Mouse (Mus musculus): ENCODE measurements at regions not wholly inside any gene's neighbourhood (a gene's known extent, or its start where the extent isn't known, plus 50 kb on each side); places are given as distances from the start of the nearest gene placed in this dataset.

DNA sequence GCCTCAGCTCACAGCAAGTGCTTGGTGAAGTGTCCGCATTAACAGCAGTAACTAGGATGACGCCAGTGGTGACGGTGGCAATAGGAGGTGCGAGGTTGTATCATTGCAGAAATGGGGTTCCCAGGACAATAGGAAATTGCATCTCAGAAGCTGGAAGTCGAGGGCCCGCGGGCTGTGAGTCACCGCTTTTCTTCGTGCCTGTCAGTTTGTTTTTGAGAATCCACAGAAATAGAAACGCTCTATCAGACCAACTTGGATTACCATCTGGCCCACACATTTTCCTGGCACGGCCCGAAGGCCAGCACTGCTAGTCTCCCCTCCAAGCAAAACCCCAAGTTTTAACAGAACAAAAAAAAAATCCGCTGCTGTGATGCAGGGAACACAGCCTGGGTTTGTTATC, 395.1 kb upstream of the 3110018I06Rik start:
- no peak for DNase-seq (ENCODE audit: low spot score in 2 of 2)

DNA sequence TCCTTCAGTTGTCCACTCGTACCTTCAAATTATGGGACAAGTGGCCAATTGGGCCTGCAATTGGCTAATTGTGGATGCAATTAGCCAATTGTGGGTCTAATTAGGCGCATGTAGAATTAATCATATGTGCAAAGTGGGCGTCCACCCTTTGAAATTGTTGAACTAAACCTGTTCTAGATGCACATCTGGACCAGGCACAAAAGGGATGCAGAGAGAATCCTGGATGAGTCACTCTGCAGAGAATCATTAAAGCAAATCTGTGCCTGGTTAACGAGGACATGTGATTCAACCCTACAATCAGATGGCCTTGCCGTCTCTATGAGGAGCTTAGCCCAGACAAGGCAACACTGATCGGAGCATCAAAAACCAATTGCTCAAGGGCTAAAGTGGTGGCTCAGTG, 393.0 kb upstream of the 3110018I06Rik start:
- DNase-seq (ENCODE audit: low spot score in 2 of 2) = no peak

DNA sequence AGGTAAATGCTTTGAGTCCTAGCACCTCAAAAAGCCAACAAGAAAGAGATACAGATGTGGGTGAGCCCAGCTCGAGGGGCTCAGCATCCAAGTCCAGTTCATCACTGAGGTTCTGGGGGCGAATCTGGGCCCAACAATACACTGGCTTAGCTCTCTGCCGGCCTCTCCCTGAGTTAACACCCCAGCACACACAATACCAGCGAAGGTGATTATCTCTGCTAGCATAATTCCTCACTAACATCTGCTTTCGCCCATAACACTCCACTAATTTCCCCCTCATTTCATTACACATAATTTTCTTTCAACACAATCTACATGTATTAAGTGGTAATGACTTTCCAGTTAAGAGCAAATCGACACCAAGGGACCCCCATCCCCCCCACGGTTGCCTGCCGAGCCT, 383.9 kb upstream of the 3110018I06Rik start:
- DNase-seq (ENCODE audit: low spot score in 2 of 2) = no peak

DNA sequence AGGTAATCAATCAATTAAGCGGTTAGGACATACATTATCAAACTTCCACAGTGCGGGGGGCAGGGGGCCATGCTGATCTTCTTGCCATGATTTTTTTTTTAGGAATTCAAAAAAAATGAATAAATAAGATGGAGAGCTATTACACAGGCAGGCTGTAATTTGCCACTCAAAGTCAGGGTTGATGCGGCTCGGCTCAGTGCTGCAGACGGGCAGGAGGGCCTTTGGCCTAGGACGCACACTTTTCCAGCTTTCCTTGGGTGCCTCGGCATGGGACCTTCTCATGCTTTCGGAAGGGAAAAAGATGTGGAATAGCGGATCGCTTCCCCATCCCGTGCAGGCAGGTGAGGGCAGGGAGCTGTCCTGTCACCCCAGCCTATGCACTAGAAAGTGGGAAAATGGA, 383.4 kb upstream of the 3110018I06Rik start:
- DNase-seq (ENCODE audit: low spot score in 2 of 2) = no peak

DNA sequence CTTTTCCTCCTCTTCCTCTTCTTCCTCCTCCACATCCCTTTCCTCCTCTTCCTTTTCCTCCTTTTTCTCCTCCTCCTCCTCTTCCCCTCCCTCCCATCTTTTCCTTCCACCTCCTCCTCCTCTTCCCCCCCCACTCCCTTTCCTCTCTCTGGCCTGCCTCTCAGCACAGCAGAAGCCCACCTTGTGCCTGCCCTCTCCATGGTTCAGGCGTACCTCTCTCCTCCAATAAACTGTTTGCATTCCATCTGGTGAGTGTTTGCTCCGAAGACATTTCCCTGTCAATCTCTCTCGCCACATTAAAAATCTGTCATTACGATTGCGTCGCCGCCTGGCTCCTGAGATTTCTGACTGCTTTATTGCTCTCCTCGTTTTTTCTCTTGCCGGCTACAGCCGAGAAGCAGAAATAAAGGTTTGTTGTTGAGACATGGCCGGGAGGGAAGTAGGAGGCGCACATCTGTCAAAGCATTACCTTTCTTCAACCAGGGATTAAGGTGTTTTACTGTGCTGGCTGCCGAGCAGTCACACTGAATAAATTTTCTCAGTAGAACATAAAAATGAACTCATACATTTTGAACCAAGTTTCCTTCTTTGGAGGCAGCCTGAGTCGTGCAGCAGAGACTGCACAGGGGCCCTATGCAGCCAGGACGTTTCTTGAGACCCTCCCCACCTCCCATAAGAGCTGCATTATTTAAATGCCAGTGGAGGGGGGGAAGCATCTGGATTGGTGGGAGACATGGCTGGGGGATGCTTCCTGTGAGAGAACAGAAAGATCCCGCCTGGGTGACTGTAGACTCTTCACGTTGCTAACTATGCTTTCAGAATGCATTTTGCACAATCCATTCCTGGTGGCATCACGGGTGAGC, 376.3 kb upstream of the 3110018I06Rik start:
- no peak for DNase-seq (ENCODE audit: low spot score in 2 of 2)

DNA sequence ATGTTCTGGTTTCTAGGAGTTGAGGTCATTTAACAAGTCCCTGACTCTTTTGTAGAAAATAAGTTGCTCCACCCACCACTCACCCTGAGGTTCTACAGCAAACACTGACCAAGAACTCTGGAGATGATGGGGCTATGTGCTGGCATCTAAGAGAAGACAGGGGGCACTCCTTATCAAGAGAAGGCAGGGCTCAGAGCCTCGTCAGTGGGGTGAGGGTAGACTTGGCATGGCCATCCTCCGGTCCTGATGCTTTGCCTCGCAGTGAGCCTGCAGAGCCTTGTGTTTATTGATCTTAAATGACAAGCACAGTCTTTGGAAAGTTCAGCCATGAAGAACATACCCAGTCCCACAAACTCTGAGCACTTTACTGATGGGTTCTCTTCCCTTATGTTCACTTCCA, 370.1 kb upstream of the 3110018I06Rik start:
- DNase-seq (ENCODE audit: low spot score in 2 of 2) = no peak

DNA sequence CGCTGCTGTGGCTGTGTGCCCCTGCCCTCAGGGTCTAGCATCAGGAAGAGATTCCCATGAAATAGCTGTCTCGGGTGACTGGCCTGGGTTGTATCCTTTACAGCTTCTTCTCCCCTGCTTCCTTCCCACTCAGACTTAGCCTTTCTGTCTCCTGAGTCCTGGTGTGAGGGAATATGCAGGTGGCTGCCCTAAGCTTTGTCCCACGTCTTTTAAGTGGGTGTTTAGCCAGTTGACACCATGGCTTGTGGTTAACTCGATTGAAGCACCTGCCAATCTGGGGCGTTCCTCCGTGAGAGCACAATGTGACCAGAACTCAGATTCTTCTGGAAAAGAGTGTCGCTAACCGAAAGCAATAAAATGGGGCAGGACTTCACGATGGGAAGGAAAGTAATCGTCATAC, 369.4 kb upstream of the 3110018I06Rik start:
- DNase-seq (ENCODE audit: low spot score in 2 of 2) = no peak

DNA sequence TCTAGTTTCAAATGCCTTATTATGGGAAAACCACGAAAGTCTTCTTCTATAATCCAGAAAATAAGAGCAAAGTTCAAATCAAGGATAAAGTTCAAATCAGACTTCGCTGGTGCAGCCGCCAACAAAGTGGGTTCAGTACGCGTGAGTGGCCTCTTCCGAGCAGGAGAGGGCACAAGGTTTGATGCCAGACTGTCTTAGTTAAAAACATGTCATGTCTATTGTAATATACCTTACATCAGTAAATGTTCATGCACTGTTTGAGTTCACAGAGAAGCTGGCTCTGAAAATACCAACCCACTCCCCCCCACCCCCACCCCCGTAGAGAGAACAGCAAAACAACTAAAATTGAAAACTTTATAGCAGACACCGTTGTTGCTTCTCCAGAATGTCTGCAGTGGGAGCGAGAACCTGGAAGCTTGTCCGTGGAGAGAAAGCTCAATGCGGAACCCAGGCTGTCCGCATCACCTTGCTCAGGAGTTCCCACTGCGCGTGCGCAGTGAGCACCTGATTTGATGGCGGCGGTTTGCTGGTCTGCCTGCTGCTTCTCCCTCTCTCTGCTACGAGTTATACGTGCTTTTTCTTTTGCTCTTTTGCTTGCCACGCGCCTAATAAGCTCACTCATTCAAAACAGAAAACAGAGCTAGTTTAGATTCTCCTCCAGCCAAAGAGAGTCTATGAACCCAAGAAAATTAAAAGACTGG, 367.8 kb upstream of the 3110018I06Rik start:
- DNase-seq (ENCODE audit: low spot score in 2 of 2) = no peak

DNA sequence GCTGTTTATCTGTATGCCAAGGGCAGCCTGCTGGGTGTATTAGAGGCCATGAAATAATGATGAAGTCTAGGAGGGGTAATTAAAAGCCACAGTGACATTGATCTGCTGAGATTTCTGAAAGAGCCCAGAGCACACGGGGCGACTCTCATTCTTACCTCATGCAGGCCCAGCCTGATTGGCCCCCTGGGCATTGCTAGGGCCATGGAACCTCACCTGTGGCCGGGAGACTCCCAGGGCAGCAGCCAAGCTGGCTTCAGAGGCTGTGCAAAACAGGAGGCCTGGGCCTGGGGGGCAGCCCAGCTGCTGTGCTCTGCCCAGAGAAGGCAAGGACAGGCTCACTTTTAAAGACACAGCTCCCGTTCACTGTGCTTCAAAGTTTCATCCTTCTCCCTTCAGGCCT, 366.4 kb upstream of the 3110018I06Rik start:
- no peak for DNase-seq (ENCODE audit: low spot score in 2 of 2)

DNA sequence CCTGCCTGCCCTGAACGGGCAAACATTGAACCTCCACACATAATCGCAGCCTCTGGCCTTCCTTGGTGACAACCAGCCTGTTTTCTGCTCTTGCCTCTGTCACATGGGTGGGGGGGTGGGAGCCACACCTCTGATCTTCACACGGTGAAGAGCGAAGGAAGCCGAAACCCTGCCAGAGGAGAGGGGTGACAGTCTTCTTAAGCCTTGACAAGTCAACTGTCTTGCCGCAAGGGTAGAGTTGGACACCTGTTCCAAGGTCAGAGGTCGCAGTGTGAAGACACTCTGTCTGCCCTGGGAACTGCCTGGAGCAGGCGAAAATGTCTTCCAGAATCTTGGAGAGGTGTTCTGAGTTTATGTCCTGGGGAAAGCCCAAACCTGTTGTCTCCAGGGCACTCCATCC, 364.8 kb upstream of the 3110018I06Rik start:
- no peak for DNase-seq (ENCODE audit: low spot score in 2 of 2)

DNA sequence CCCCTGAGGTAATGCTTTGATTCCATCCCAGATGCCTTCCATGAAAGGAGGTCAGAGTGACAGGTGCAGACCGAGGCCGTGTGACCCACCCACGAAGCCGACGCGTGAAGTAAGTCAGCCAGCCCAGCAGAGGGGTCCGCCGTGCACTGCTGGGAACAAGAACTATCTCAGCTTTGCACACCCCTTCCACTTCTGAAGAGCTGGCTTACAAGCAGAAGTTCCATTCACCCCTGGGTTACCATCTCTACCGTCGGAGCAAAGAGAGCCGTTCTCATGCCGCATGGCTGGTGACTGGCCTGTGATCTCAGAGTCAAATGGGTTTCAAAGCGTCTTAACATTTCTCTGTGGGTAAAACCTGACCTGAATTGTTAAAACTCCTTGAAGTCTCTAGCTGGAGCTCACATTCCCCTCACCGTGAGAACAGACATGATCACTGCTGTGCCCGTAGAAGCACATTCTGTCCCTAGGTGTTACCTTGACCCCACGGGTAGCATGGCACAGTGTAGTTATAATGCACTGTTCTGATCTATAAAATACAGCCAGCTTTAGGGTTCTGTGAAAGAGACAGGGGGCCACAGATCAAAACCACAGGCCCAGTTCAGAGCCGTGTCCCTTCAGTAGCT, 364.1 kb upstream of the 3110018I06Rik start:
- no peak for DNase-seq (ENCODE audit: low spot score in 2 of 2)

DNA sequence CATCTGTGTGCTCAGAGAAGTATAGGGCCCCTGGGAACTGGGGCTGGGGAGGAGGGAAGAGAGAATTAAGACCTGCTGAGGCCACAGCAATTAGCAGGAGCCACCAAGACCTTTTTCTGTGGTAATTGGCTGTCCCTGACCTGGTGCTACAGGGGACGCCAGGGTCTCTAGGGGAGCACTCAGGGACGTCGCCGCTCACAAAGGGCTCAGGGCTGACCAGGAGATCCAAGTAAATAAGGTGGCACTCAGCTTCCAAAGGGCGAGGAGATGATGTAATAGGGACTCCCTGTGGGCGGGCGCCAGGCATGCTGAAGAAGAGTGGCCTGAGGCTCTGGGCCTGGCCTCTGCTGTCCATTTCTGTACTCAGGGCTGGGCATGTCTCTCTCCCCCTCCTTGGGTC, 363.2 kb upstream of the 3110018I06Rik start:
- no peak for DNase-seq (ENCODE audit: low spot score in 2 of 2)

DNA sequence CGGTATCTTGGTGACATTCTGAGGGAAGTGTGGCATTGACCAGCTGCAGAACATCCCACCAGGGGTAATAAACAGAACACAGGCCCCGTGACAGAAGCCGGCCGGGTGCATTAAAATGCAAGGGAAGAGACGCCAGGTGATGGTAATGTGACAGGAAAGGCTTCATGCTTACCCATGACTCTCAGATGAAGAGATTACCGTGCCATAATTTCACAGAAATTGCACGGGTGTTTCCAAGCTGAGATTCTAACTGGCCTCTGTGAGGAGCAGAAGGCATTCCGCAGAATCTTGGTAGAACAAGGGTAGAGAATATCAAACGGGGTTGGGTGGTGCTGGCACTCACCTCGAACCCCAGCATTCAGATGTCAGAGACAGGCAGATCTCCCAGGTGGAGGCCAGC, 362.4 kb upstream of the 3110018I06Rik start:
- DNase-seq (ENCODE audit: low spot score in 2 of 2) = no peak

DNA sequence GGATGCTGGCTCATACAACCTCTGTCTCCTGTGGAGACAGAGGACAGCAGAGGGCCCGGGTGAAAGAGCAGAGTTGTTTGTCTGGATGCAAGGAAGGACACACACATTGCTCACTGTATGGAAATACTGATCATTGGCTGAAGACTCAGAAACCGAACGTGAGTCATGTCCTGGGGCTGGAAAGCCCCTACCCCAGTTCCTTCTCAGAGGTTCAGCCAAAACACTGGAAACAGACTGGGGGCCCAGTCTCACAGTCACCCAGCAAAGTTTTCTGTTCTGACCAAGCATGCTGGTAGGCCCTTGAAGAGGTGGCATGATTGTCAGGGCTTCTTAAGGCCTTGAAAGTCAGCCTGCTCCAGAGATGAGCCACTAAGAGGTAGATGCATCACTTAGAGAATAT, 360.8 kb upstream of the 3110018I06Rik start:
- no peak for DNase-seq (ENCODE audit: low spot score in 2 of 2)

DNA sequence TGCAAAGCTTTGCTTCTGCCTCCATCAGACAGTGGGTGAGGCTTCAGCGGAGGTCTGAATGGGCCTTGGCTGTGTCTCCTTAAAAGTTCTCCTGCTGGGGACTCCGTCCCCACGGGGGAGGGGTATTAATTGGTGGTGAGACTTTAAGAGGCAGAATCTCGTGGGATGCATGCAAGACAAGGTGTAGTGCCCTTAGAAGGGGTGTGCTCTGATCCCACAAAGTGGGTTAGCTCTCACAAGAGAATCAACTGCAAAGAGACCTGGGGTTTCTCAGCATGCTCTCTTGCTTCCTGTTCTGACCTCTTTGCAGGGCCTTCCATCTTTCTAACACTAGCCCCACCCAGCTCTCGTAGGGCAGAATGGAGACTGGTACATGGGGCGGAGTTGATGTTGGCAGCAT, 359.2 kb upstream of the 3110018I06Rik start:
- DNase-seq (ENCODE audit: low spot score in 2 of 2) = no peak

DNA sequence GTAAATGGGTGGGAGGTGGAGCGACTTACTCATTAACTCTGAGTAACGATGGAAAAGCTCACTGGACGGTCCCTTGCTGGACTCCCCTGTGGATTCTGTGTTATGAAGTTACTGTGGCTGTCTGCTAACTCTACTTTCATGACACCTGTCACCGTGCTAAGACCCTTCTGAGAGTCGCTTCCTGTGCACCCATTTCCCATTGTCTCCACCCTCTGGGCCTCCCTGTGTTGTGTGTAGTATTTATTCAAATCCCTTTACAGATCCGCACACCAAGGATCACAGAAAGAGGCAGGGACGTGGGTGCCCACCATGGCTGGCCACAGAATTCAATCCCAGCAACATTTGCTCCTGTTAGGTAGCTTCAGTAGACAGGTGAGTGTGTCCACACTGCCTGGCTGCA, 357.1 kb upstream of the 3110018I06Rik start:
- no peak for DNase-seq (ENCODE audit: low spot score in 2 of 2)

DNA sequence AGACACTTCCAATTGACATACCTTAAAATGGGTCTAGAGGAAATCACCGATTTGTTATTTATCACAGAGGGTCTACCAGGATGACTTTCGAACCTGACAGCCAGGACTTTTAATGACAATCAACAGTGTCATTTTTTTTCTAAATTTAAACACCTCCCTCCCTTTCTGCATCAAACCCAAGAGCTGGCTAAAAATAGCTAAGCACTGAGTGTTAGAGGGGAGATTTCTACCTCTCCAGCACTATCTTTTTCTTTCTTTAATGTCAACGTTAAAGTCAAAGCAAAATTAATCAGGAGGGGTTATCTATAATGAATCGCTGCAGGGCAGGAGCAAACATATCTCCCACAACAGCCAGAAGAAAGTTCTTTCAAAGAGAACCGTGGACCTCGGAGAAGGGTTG, 356.6 kb upstream of the 3110018I06Rik start:
- no peak for DNase-seq (ENCODE audit: low spot score in 2 of 2)

DNA sequence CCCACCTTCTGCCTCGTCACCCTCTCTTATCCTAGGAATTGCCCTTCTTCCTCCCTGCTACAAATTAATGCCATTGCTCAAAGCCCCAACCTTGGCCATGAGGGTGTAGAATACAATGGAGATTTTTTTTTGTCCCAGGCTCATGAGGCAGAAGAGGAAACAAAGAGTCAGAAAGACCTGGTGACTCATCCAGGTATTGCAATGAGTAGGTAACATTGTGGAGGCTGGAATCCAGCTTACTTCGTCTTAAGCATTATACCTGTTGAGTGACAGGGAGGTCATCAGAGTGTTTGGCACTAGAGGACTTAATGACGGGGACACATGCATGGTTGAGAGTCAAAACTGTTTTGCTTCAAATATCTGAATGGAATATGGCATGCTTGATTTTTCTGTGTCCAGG, 355.9 kb upstream of the 3110018I06Rik start:
- no peak for DNase-seq (ENCODE audit: low spot score in 2 of 2)

DNA sequence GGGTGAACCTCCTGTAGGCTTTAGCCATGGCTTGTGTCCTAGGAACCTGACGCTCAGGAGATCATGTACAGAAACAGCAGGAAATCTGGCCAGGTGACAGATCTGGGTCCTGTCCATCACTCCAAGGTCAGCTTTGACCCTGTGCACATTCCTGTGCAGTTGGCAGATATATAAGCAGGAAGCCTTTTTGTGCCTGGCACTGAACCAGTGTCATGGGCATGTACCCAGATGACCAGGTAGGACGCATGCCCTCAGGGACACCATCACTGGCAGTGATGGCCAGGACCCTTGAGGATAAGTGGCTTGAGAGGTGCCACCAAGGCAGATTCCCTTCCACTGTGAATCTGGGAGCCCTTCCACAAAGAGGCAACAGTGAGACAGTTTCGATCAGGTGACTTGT, 354.1 kb upstream of the 3110018I06Rik start:
- DNase-seq (ENCODE audit: low spot score in 2 of 2) = no peak

DNA sequence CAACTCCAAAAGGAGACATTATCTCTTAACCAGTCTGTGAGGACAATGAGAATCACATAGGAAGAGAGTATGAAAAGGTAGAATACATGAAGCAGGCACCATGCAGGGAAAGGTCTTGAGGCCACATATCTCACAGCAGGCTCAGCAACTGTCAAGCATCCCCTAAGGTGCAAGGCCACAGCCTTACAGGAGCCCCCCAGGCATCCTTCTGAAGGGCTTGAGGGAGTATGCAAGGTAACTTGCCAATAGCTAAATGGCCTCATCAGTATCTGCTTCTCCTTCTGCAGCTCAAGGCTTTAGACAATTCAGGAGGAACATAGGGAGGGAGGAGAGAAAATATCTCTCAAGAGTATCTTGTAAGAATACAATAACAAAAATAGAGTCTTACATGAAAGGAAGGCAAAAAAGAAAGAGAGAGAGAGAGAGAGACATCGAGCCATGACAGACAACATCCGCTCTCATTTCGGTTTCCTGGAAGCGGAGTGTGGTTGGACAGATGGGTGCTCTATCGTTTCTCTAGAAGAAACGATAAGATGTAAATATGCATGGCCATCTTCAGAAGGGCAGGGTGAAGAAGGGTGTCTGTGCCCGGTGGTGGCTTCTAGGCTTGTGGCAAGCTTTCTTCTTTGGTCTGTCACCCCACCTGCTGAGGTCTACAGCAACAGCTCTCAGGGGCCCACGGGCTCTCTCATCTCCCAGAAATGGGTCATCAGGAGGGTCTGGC, 349.6 kb upstream of the 3110018I06Rik start:
- DNase-seq (ENCODE audit: low spot score in 2 of 2) = no peak

DNA sequence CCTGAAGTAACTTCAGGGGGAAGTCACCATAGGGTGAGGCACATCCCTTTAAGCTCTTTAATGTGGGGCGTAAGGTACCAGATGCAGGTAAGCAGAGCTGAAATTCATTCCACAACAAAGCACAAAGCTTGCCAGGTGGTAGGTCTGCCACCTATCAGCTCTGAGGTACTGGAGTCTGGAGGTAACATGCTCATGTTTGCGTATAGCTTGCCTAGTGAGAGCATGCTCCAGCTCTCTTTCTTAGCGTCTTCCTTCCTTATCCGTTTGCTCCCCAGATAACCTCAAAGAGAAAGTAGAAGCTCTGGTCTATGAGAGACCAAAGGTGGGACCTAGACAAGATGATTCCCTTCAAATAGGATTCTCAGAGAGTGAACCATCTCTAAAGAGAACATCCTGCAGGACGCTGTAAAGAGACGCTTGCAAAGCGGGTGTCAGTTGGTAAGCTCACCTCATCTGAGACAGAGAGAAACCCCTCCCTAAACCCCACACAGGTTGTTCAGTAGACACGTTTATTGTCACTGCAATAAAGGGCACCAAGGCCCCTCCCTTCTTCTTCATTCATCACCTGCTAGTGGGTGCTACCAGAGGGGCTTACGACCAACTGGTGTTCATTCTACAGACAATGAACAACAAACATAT, 347.4 kb upstream of the 3110018I06Rik start:
- no peak for DNase-seq (ENCODE audit: low spot score in 2 of 2)
